ENCODE assay signal across 27 mouse cellular contexts in genomic region chr8:17590135-17590534, GRCm38 (mm10).
A peak's percentile ranks its signal among the peaks of the same experiment; 100 is the strongest.
DNase-seq lines count a peak whose midpoint lies in the region; ATAC-seq and TF ChIP-seq lines count a peak whose summit lies in the region.
"Had no signal": no experiment of that assay in that cellular context is flagged by ENCODE, and none has a peak within 500 bp of the region (broad histone marks: within the 10 kb centered on the region; RNA-seq: fewer than 3 reads in every experiment).

No protein-coding gene starts in this region.

- no peaks in the 10 kb centered on the region for H3K27me3 ChIP-seq in heart, embryonic 10.5 days (ENCODE audit: insufficient read depth, poor library complexity, severe bottlenecking)
- H3K27me3 ChIP-seq in thymus, adult 2 months (ENCODE audit: control insufficient read depth, insufficient read depth, low read length), result no peaks in the 10 kb centered on the region
- no peaks in the 10 kb centered on the region for H3K27me3 ChIP-seq in kidney, embryonic 16.5 days (ENCODE audit: insufficient read depth, low read length)
- H3K27me3 ChIP-seq: limb, embryonic 15.5 days; liver, embryonic 13.5 days; neural tube, embryonic 12.5 days had no signal

- no peaks in the 10 kb centered on the region for H3K9me3 ChIP-seq in heart, embryonic 10.5 days
- no peaks in the 10 kb centered on the region for H3K9me3 ChIP-seq in kidney, embryonic 16.5 days (ENCODE audit: low read length)
- H3K9me3 ChIP-seq: limb, embryonic 15.5 days; liver, embryonic 13.5 days; neural tube, embryonic 12.5 days had no signal

- no peak for ATAC-seq in kidney, embryonic 16.5 days (ENCODE audit: low FRiP score, low TSS enrichment)
- ATAC-seq: forebrain, embryonic 14.5 days; hindbrain, embryonic 16.5 days; midbrain, embryonic 16.5 days had no signal

- no peak for TF ChIP-seq CTCF in thymus, adult 2 months (IDR thresholded peaks at IDR 0.05; ENCODE audit: borderline replicate concordance, control insufficient read depth, extremely low read depth, insufficient read depth, low read length, poor library complexity)

- H3K4me2 ChIP-seq in kidney, embryonic 16.5 days (replicated peaks; ENCODE audit: low read depth, low read length), result no peak overlapping the region
- H3K4me2 ChIP-seq: heart, embryonic 11.5 days; limb, embryonic 15.5 days; liver, embryonic 13.5 days; midbrain, embryonic 11.5 days; neural tube, embryonic 12.5 days had no signal

- no peak overlapping the region for H3K9ac ChIP-seq in kidney, embryonic 16.5 days (replicated peaks; ENCODE audit: low read length)
- H3K9ac ChIP-seq: limb, embryonic 15.5 days; liver, embryonic 13.5 days; neural tube, embryonic 12.5 days had no signal

- 75% methylated on average over 3 of the region's 3 CpGs for WGBS in heart, embryonic 10.5 days
- WGBS in thymus, adult 2 months, result 56% methylated on average over 3 of the region's 3 CpGs
- WGBS in kidney, embryonic 16.5 days, result 66% methylated on average over 3 of the region's 3 CpGs

- no peaks in the 10 kb centered on the region for H3K4me1 ChIP-seq in heart, embryonic 10.5 days
- no peaks in the 10 kb centered on the region for H3K4me1 ChIP-seq in thymus, adult 2 months (replicated peaks; ENCODE audit: control insufficient read depth, insufficient read depth, low read length)
- H3K4me1 ChIP-seq in kidney, embryonic 16.5 days (ENCODE audit: insufficient read depth, low read length), result no peaks in the 10 kb centered on the region
- H3K4me1 ChIP-seq: limb, embryonic 15.5 days; liver, embryonic 13.5 days; neural tube, embryonic 12.5 days had no signal

- no peak for TF ChIP-seq POLR2A in thymus, adult 2 months (IDR thresholded peaks at IDR 0.05; ENCODE audit: control insufficient read depth, extremely low read depth, insufficient read depth, low read length, poor library complexity)

- H3K4me3 ChIP-seq in heart, embryonic 10.5 days, result no peak overlapping the region
- H3K4me3 ChIP-seq in thymus, adult 2 months (ENCODE audit: control insufficient read depth, insufficient read depth, low read length), result no peak overlapping the region
- H3K4me3 ChIP-seq in kidney, embryonic 16.5 days (ENCODE audit: low read length), result no peak overlapping the region
- H3K4me3 ChIP-seq: limb, embryonic 15.5 days; liver, embryonic 13.5 days; neural tube, embryonic 12.5 days had no signal

- no peaks in the 10 kb centered on the region for H3K36me3 ChIP-seq in heart, embryonic 10.5 days
- H3K36me3 ChIP-seq in thymus, adult 2 months (ENCODE audit: control insufficient read depth, insufficient read depth, low read length), result no peaks in the 10 kb centered on the region
- no peaks in the 10 kb centered on the region for H3K36me3 ChIP-seq in kidney, embryonic 16.5 days (ENCODE audit: insufficient read depth, low read length)
- H3K36me3 ChIP-seq: limb, embryonic 15.5 days; liver, embryonic 13.5 days; neural tube, embryonic 12.5 days had no signal

- peak; percentile 6 for DNase-seq in heart, adult 8-10 months (ENCODE audit: low spot score)
- DNase-seq in heart, embryonic 10.5 days (ENCODE audit: low spot score), result no peak
- DNase-seq in lung, postnatal 10 days, result peak; percentile 25
- DNase-seq in lung, postnatal 4 days, result no peak
- peak; percentile 20 for DNase-seq in lung, postnatal 36 days
- DNase-seq in thymus, adult 2 months, result no peak
- DNase-seq: adrenal gland, adult 8-10 months; cerebellum, adult 9-10 months; cerebellum, postnatal 36 days; gastrocnemius, postnatal 14 days; kidney, adult 8-10 months; kidney, postnatal 10 days; layer of hippocampus, postnatal 36 days; left cerebral cortex, postnatal 4 days; liver, embryonic 13.5 days; right cerebral cortex, adult 18-20 months; thymus, adult 18-20 months; thymus, postnatal 36 days had no signal

- H3K27ac ChIP-seq in heart, embryonic 10.5 days, result no peak overlapping the region
- no peak overlapping the region for H3K27ac ChIP-seq in thymus, adult 2 months (ENCODE audit: control insufficient read depth, insufficient read depth, low read length)
- H3K27ac ChIP-seq in kidney, embryonic 16.5 days (ENCODE audit: low read length), result no peak overlapping the region
- H3K27ac ChIP-seq: limb, embryonic 15.5 days; liver, embryonic 13.5 days; neural tube, embryonic 12.5 days; stomach, postnatal 0 days had no signal

Comparison
In these comparisons a context has a peak if more than half of its experiments do, and no peak if none do; other contexts are left out.
1. DNase-seq: peak in heart, adult 8-10 months (single experiment), lung, postnatal 10 days (single experiment) and lung, postnatal 36 days (single experiment); none in heart, embryonic 10.5 days (single experiment), lung, postnatal 4 days (0 of 2) and thymus, adult 2 months (single experiment).